In the genomic region with DNA sequence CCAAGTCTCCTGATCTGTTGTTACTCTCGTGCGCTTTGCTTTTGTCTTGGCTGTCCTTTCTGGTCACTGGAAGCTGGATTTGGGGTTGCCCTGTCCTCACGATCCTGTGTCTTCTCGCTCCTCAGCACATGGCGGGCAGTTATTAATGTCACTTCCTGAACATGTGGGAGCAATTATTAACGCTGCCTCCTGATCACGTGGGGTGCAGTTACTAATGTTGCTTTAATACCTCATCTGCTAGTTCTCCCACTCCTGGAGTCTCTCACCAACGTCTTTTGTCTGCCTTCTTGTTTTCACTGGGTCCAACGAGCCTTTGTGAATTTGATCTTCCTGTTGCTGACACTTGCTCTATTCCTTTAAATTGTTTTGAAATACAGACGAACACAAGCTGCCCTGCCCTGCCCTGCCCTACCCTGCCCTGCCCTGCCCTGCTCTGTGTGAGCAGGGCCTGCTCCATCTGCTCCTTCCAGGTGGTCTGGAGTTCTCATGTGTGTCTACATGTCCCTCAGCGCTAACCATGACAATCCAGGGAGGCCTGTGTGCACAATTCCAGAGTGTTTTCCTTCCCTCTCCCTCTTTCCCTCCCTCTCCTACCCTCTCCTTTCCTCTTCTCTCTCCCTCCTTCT, we compare ENCODE assay signal across 10 mouse cellular contexts. TPM values are rescaled to one million over a fixed set of nuclear protein-coding genes. Genes with fewer than 3 reads are reported as not detected.
DNase-seq lines count a peak whose midpoint lies in the region; ATAC-seq and TF ChIP-seq lines count a peak whose summit lies in the region.
"Had no signal": no experiment of that assay in that cellular context is flagged by ENCODE, and none has a peak within 500 bp of the region (broad histone marks: within the 10 kb centered on the region; RNA-seq: fewer than 3 reads in every experiment).

No protein-coding gene starts in this region.

- no peak overlapping the region for H3K9ac ChIP-seq in lung, postnatal 0 days (replicated peaks; ENCODE audit: low read depth)
- no peak overlapping the region for H3K9ac ChIP-seq in embryonic facial prominence, embryonic 15.5 days
- no peak overlapping the region for H3K9ac ChIP-seq in kidney, postnatal 0 days (ENCODE audit: low read depth, low read length)
- H3K9ac ChIP-seq in neural tube, embryonic 12.5 days: no peak overlapping the region

- H3K9me3 ChIP-seq in lung, postnatal 0 days (ENCODE audit: low read length): no peaks in the 10 kb centered on the region
- no peaks in the 10 kb centered on the region for H3K9me3 ChIP-seq in embryonic facial prominence, embryonic 15.5 days (replicated peaks)
- no peaks in the 10 kb centered on the region for H3K9me3 ChIP-seq in kidney, postnatal 0 days (replicated peaks; ENCODE audit: low read length)
- no peaks in the 10 kb centered on the region for H3K9me3 ChIP-seq in neural tube, embryonic 12.5 days
- H3K9me3 ChIP-seq: G1E had no signal

- ATAC-seq in lung, postnatal 0 days: peak; percentile 44; the same call in 1 of the 2 replicates
- ATAC-seq in embryonic facial prominence, embryonic 15.5 days (ENCODE audit: insufficient number of reproducible peaks, low FRiP score, low TSS enrichment, low read depth): peak; percentile 73
- peak; percentile 52; the same call in 1 of the 2 replicates for ATAC-seq in kidney, postnatal 0 days (replicated peaks; ENCODE audit: low FRiP score, low read depth)
- no peak for ATAC-seq in neural tube, embryonic 12.5 days (ENCODE audit: low FRiP score, low read depth)

- H3K27ac ChIP-seq in lung, postnatal 0 days (ENCODE audit: low read length): no peak overlapping the region
- peak overlapping the region; percentile 77 for H3K27ac ChIP-seq in embryonic facial prominence, embryonic 15.5 days (replicated peaks)
- no peak overlapping the region; the same call in 1 of the 2 replicates for H3K27ac ChIP-seq in kidney, postnatal 0 days
- no peak overlapping the region for H3K27ac ChIP-seq in neural tube, embryonic 12.5 days
- H3K27ac ChIP-seq: macrophage had no signal

- DNase-seq in lung, postnatal 0 days (ENCODE audit: low spot score): peak; percentile 44
- DNase-seq in lung, postnatal 4 days: no peak
- DNase-seq in kidney, postnatal 0 days (ENCODE audit: low spot score): peak; percentile 55
- no peak for DNase-seq in spleen, postnatal 4 days (ENCODE audit: low spot score in 2 of 2)
- DNase-seq in left cerebral cortex, adult 18-20 months (ENCODE audit: low spot score in 2 of 2): no peak
- no peak for DNase-seq in B cell, adult 2 months

- WGBS in lung, postnatal 0 days: 33% methylated on average over 11 of the region's 11 CpGs
- 18% methylated on average over 11 of the region's 11 CpGs for WGBS in embryonic facial prominence, embryonic 15.5 days
- WGBS in kidney, postnatal 0 days: 13% methylated on average over 11 of the region's 11 CpGs
- WGBS in neural tube, embryonic 12.5 days: 39% methylated on average over 11 of the region's 11 CpGs

- no peak for TF ChIP-seq EP300 in lung, postnatal 0 days (IDR thresholded peaks at IDR 0.05)

- no peak overlapping the region for H3K4me3 ChIP-seq in lung, postnatal 0 days (ENCODE audit: low read depth, low read length)
- no peak overlapping the region for H3K4me3 ChIP-seq in embryonic facial prominence, embryonic 15.5 days (replicated peaks)
- H3K4me3 ChIP-seq in kidney, postnatal 0 days (replicated peaks; ENCODE audit: low read depth, low read length): no peak overlapping the region
- no peak overlapping the region for H3K4me3 ChIP-seq in neural tube, embryonic 12.5 days

- TF ChIP-seq CTCF in lung, postnatal 0 days (IDR thresholded peaks at IDR 0.05): no peak
- TF ChIP-seq CTCF in kidney, postnatal 0 days (IDR thresholded peaks at IDR 0.05; ENCODE audit: low read depth): no peak

- no peaks in the 10 kb centered on the region for H3K4me1 ChIP-seq in lung, postnatal 0 days (ENCODE audit: insufficient read depth, low read depth, low read length)
- peaks cover 13% of the 10 kb centered on the region for H3K4me1 ChIP-seq in embryonic facial prominence, embryonic 15.5 days
- 0 out of 2 replicates have a peak, but pooled peaks cover 4% of the 10 kb centered on the region for H3K4me1 ChIP-seq in kidney, postnatal 0 days (replicated peaks; ENCODE audit: insufficient read depth, low read length)
- H3K4me1 ChIP-seq in neural tube, embryonic 12.5 days: peaks cover 12% of the 10 kb centered on the region

- H3K27me3 ChIP-seq in lung, postnatal 0 days (replicated peaks; ENCODE audit: insufficient read depth, low read length): no peaks in the 10 kb centered on the region
- H3K27me3 ChIP-seq in embryonic facial prominence, embryonic 15.5 days: no peaks in the 10 kb centered on the region
- no peaks in the 10 kb centered on the region for H3K27me3 ChIP-seq in kidney, postnatal 0 days (ENCODE audit: insufficient read depth, low read length)
- no peaks in the 10 kb centered on the region for H3K27me3 ChIP-seq in neural tube, embryonic 12.5 days (replicated peaks)

- no peak overlapping the region for H3K4me2 ChIP-seq in lung, postnatal 0 days (replicated peaks; ENCODE audit: low read depth, low read length)
- H3K4me2 ChIP-seq in embryonic facial prominence, embryonic 15.5 days (replicated peaks): peak overlapping the region; percentile 15; the same call in 1 of the 2 replicates
- no peak overlapping the region for H3K4me2 ChIP-seq in kidney, postnatal 0 days (ENCODE audit: low read length)
- peak overlapping the region; percentile 9; the same call in 1 of the 2 replicates for H3K4me2 ChIP-seq in neural tube, embryonic 12.5 days (replicated peaks)

- no peaks in the 10 kb centered on the region for H3K36me3 ChIP-seq in lung, postnatal 0 days (ENCODE audit: insufficient read depth, low read length)
- H3K36me3 ChIP-seq in embryonic facial prominence, embryonic 15.5 days: no peaks in the 10 kb centered on the region
- H3K36me3 ChIP-seq in kidney, postnatal 0 days (ENCODE audit: insufficient read depth, low read length): no peaks in the 10 kb centered on the region
- no peaks in the 10 kb centered on the region for H3K36me3 ChIP-seq in neural tube, embryonic 12.5 days
- H3K36me3 ChIP-seq: G1E had no signal

RNA-seq across cellular contexts. Expression of a gene that starts 16.2 kb away (rescaled TPM):
- 53.6 and 56.3 TPM in 2 replicates for polyA plus RNA-seq in lung, postnatal 0 days (2015; fragmentation: Nextera tagmentation; extraction: Ambion mirVana)
- polyA plus RNA-seq in embryonic facial prominence, embryonic 15.5 days (2015; fragmentation: Nextera tagmentation; extraction: Ambion mirVana): 61.5 and 62.2 TPM in 2 replicates
- polyA plus RNA-seq in kidney, postnatal 0 days (2015; fragmentation: Nextera tagmentation; extraction: Ambion mirVana): 60.7 and 71.7 TPM in 2 replicates
- polyA plus RNA-seq in neural tube, embryonic 12.5 days (2016; fragmentation: Nextera tagmentation; extraction: Ambion mirVana): 163 and 167 TPM in 2 replicates
- total RNA-seq in left cerebral cortex, adult 18-20 months (2021): 10 to 100 TPM; 89.1 to 89.2 TPM

RNA-seq across cellular contexts. Expression of a gene that starts 52.3 kb away (rescaled TPM):
- polyA plus RNA-seq in lung, postnatal 0 days (2015; fragmentation: Nextera tagmentation; extraction: Ambion mirVana): 2.2 and 3.0 TPM in 2 replicates
- polyA plus RNA-seq in embryonic facial prominence, embryonic 15.5 days (2015; fragmentation: Nextera tagmentation; extraction: Ambion mirVana): 0.45 and 0.71 TPM in 2 replicates
- polyA plus RNA-seq in kidney, postnatal 0 days (2015; fragmentation: Nextera tagmentation; extraction: Ambion mirVana): 3.3 and 3.7 TPM in 2 replicates
- polyA plus RNA-seq in neural tube, embryonic 12.5 days (2016; fragmentation: Nextera tagmentation; extraction: Ambion mirVana): 1.00 and 1.4 TPM in 2 replicates
- 1 to 10 TPM; 1.5 to 1.7 TPM for total RNA-seq in left cerebral cortex, adult 18-20 months (2021)
- total RNA-seq: G1E had no signal
- polyA plus RNA-seq: G1E had no signal

Comparison
In these comparisons a context has a peak if more than half of its experiments do, and no peak if none do; other contexts are left out.
1. DNase-seq: peak in lung, postnatal 0 days (single experiment) and kidney, postnatal 0 days (single experiment); none in lung, postnatal 4 days (0 of 2), spleen, postnatal 4 days (0 of 2), left cerebral cortex, adult 18-20 months (0 of 2) and B cell, adult 2 months (0 of 2).
2. H3K4me2 ChIP-seq: peak in embryonic facial prominence, embryonic 15.5 days (single experiment) and neural tube, embryonic 12.5 days (single experiment); none in lung, postnatal 0 days (single experiment) and kidney, postnatal 0 days (single experiment).